Mouse (Mus musculus) C2C12 (cell line): ENCODE results near the gene Malsu1.

Experiments used
- CEBPB ChIP-seq: IDR thresholded peaks from one replicate; pipeline ENCODE4 v1.6.1; 2011; ENCODE audit warnings: low read depth, mild to moderate bottlenecking, control low read depth, moderate library complexity
- CTCF ChIP-seq: IDR thresholded peaks from one replicate; pipeline ENCODE4 v1.5.1; 2011; ENCODE audit not compliant: control insufficient read depth, insufficient read depth, insufficient read length
- MAX ChIP-seq: IDR thresholded peaks from one replicate; pipeline ENCODE4 v1.6.1; 2011; ENCODE audit warnings: mild to moderate bottlenecking, control low read depth

GRCm38 (mm10) chr6:49074117-49074490 lies 509 bp downstream of the Malsu1 start:
- no peak for TF ChIP-seq CTCF
- TF ChIP-seq CEBPB, result no peak
- no peak for TF ChIP-seq MAX
